Mouse (Mus musculus): ENCODE results near the gene Zkscan5.

DNA sequence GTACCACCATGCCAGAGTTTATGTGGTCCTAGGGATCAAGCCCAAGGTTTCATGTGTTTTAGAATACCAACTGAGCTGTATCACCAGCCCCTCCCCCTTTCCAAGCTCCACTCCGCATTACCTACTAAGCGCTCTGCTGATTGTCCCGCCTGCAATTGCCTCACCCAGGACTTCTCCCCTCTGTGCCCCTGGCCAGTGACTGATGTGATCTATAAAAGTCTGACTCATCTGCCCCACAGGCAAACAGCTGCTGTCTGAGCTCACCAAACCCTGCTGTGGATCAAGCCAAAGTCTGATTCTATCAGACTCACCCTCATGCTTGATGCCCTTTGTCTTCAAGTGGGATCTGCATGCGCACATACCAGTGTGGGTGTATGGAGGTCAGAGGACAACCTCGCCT, 18.5 kb downstream of the Zkscan5 start:
- TF ChIP-seq CTCF (IDR thresholded peaks at IDR 0.05; ENCODE audit: borderline replicate concordance, insufficient read depth, low read length) (no peak), POLR2A (IDR thresholded peaks at IDR 0.05; ENCODE audit: low read depth, low read length) (no peak)

Measured in embryonic fibroblast, embryonic 13.5 days (primary cell).